Mouse (Mus musculus) myocyte (in vitro differentiated cells): ENCODE results near the gene Enam. TPM values are rescaled to one million over a fixed set of nuclear protein-coding genes. Genes with fewer than 3 reads are reported as not detected.

Experiments
- H3K27me3 ChIP-seq: one replicate; pipeline ENCODE4 v1.6.1; 2011; ENCODE audit not compliant: control insufficient read depth, insufficient read depth, insufficient read length
- H3K36me3 ChIP-seq: one replicate; pipeline ENCODE4 v1.6.1; 2011; ENCODE audit not compliant: control insufficient read depth, insufficient read depth
- H3K4me2 ChIP-seq: one replicate; pipeline ENCODE4 v1.6.1; 2011; ENCODE audit warnings: low read depth, control low read depth
- H3K4me3 ChIP-seq: one replicate; pipeline ENCODE4 v1.5.1; 2011; ENCODE audit warnings: mild to moderate bottlenecking, control low read depth, moderate library complexity
- H3K79me2 ChIP-seq: one replicate; pipeline ENCODE4 v1.6.1; 2011; ENCODE audit not compliant: control insufficient read depth, insufficient read depth
- H3ac ChIP-seq: one replicate; pipeline ENCODE4 v1.6.1; 2011; ENCODE audit not compliant: control insufficient read depth, insufficient read length
- CEBPB ChIP-seq: IDR thresholded peaks from 2 replicates; pipeline ENCODE4 v1.6.1; 2011; ENCODE audit warnings: mild to moderate bottlenecking, moderate library complexity; ENCODE audit not compliant: poor library complexity, insufficient read depth, severe bottlenecking
- E2F4 ChIP-seq: IDR thresholded peaks from one replicate; pipeline ENCODE4 v1.6.1; 2011; ENCODE audit warnings: mild to moderate bottlenecking, control low read depth, moderate library complexity; ENCODE audit not compliant: insufficient read depth
- MAX ChIP-seq: IDR thresholded peaks from one replicate; pipeline ENCODE4 v1.6.1; 2011; ENCODE audit warnings: low read depth, mild to moderate bottlenecking, control low read depth
- MYOD1 ChIP-seq, 3 experiments: IDR thresholded peaks; one replicate each; pipeline ENCODE4 v1.6.1; 2011; ENCODE audit warnings: control low read depth in 2 of 3, low read depth in 2 of 3, mild to moderate bottlenecking in 2 of 3, moderate library complexity in 1 of 3; ENCODE audit not compliant: insufficient read length in 2 of 3, control insufficient read depth in 1 of 3
- MYOG ChIP-seq, 3 experiments: IDR thresholded peaks; one replicate each; pipeline ENCODE4 v1.6.1; 2011; ENCODE audit warnings: control low read depth in 2 of 3, low read depth in 2 of 3, mild to moderate bottlenecking in 2 of 3; ENCODE audit not compliant: insufficient read length in 2 of 3, control insufficient read depth in 1 of 3, insufficient read depth in 1 of 3
- POLR2A ChIP-seq: IDR thresholded peaks from one replicate; pipeline ENCODE4 v1.6.1; 2011; ENCODE audit warnings: low read depth, mild to moderate bottlenecking, control low read depth, moderate library complexity; ENCODE audit not compliant: insufficient read length
- POLR2AphosphoS2 ChIP-seq: IDR thresholded peaks from one replicate; pipeline ENCODE4 v1.6.1; 2011; ENCODE audit warnings: low read depth, control low read depth; ENCODE audit not compliant: insufficient read length
- REST ChIP-seq: IDR thresholded peaks from one replicate; pipeline ENCODE4 v1.6.1; 2011; ENCODE audit warnings: mild to moderate bottlenecking, control low read depth, moderate library complexity; ENCODE audit not compliant: insufficient read depth, insufficient read length
- SRF ChIP-seq: IDR thresholded peaks from one replicate; pipeline ENCODE4 v1.6.1; 2011; ENCODE audit warnings: low read depth; ENCODE audit not compliant: control insufficient read depth, insufficient read length
- TCF12 ChIP-seq: IDR thresholded peaks from one replicate; pipeline ENCODE4 v1.6.1; 2011; ENCODE audit warnings: mild to moderate bottlenecking, control low read depth; ENCODE audit not compliant: poor library complexity, insufficient read depth, severe bottlenecking
- TCF3 ChIP-seq: IDR thresholded peaks from one replicate; pipeline ENCODE4 v1.6.1; 2011; ENCODE audit warnings: low read depth, control low read depth; ENCODE audit not compliant: insufficient read length
- USF1 ChIP-seq: IDR thresholded peaks from one replicate; pipeline ENCODE4 v1.6.1; 2011; ENCODE audit warnings: low read depth, mild to moderate bottlenecking, control low read depth, moderate library complexity
- polyA plus RNA-seq: library from polyadenylated mRNA; unstranded; fragments of >200 nt; fragmentation: generic; extraction: Trizol; gene quantifications from one replicate; pipeline ENCODE4 v1.2.1, GENCODE M21; 2012; ENCODE audit warnings: missing spikeins

Enam gene
- not detected for polyA plus RNA-seq

- no peaks in the 10 kb centered on the region for H3K79me2 ChIP-seq
- no peaks in the 10 kb centered on the region for H3K36me3 ChIP-seq
- no peak within 1 kb of the TSS for H3K4me2 ChIP-seq
- H3K4me3 ChIP-seq: no peak within 1 kb of the TSS
- H3K27me3 ChIP-seq: no peaks in the 10 kb centered on the region
- TF ChIP-seq TCF3 (no peak), SRF (no peak), MAX (no peak), REST (no peak), USF1 (no peak), MYOD1 (IDR thresholded peaks at IDR 0.05; ENCODE audit: control insufficient read depth in 1 of 3, insufficient read length in 2 of 3, low read depth in 2 of 3) (no peak), TCF12 (no peak), CEBPB (no peak), E2F4 (no peak), POLR2A (no peak), POLR2AphosphoS2 (no peak), MYOG (IDR thresholded peaks at IDR 0.05; ENCODE audit: control insufficient read depth in 1 of 3, insufficient read depth in 1 of 3, insufficient read length in 2 of 3, low read depth in 2 of 3) (no peak)
- no peak within 1 kb of the TSS for H3ac ChIP-seq
Measured at GRCm38 (mm10) chr5:88487675-88488074, at the start of gene Enam. TSS of gene Enam (plus strand) at chr5:88487975.

- Histone ChIP-seq H3ac (no peak within 1 kb of the TSS), H3K4me3 (no peak within 1 kb of the TSS), H3K27me3 (no peaks in the 10 kb centered on the region), H3K4me2 (no peak within 1 kb of the TSS), H3K79me2 (no peaks in the 10 kb centered on the region), H3K36me3 (no peaks in the 10 kb centered on the region)
- no peak for TF ChIP-seq CEBPB
- TF ChIP-seq MAX: no peak
- TF ChIP-seq MYOG (IDR thresholded peaks at IDR 0.05; ENCODE audit: control insufficient read depth in 1 of 3, insufficient read depth in 1 of 3, insufficient read length in 2 of 3, low read depth in 2 of 3): no peak
- no peak for TF ChIP-seq USF1
- TF ChIP-seq POLR2AphosphoS2: no peak
- no peak for TF ChIP-seq TCF3
- TF ChIP-seq REST: no peak
- TF ChIP-seq SRF: no peak
- TF ChIP-seq MYOD1 (IDR thresholded peaks at IDR 0.05; ENCODE audit: control insufficient read depth in 1 of 3, insufficient read length in 2 of 3, low read depth in 2 of 3): no peak
- no peak for TF ChIP-seq E2F4
- no peak for TF ChIP-seq POLR2A
- TF ChIP-seq TCF12: no peak
Measured at GRCm38 (mm10) chr5:88455691-88456090, 32.1 kb upstream of the Enam start, which contains the start of gene Ambn. TSS of gene Ambn (plus strand) at chr5:88455991.

GRCm38 (mm10) chr5:88467471-88467870 lies 20.3 kb upstream of the Enam start:
- no peaks in the 10 kb centered on the region for H3K79me2 ChIP-seq
- H3ac ChIP-seq: no peak overlapping the region
- no peaks in the 10 kb centered on the region for H3K36me3 ChIP-seq
- H3K27me3 ChIP-seq: no peaks in the 10 kb centered on the region
- no peak overlapping the region for H3K4me3 ChIP-seq
- no peak overlapping the region for H3K4me2 ChIP-seq
- no peak for TF ChIP-seq MYOG (IDR thresholded peaks at IDR 0.05; ENCODE audit: control insufficient read depth in 1 of 3, insufficient read depth in 1 of 3, insufficient read length in 2 of 3, low read depth in 2 of 3)
- no peak for TF ChIP-seq USF1
- TF ChIP-seq MYOD1 (IDR thresholded peaks at IDR 0.05; ENCODE audit: control insufficient read depth in 1 of 3, insufficient read length in 2 of 3, low read depth in 2 of 3): no peak
- TF ChIP-seq MAX: no peak

GRCm38 (mm10) chr5:88468807-88469704 lies 18.7 kb upstream of the Enam start:
- no peaks in the 10 kb centered on the region for H3K27me3 ChIP-seq
- no peak overlapping the region for H3K4me3 ChIP-seq
- H3K4me2 ChIP-seq: no peak overlapping the region
- H3K36me3 ChIP-seq: no peaks in the 10 kb centered on the region
- TF ChIP-seq USF1 (no peak), MYOD1 (IDR thresholded peaks at IDR 0.05; ENCODE audit: control insufficient read depth in 1 of 3, insufficient read length in 2 of 3, low read depth in 2 of 3) (no peak)
- no peaks in the 10 kb centered on the region for H3K79me2 ChIP-seq
- H3ac ChIP-seq: no peak overlapping the region

GRCm38 (mm10) chr5:88489004-88489403 lies 1.2 kb downstream of the Enam start:
- H3K4me3 ChIP-seq: no peak overlapping the region
- TF ChIP-seq MAX (no peak), TCF3 (no peak), CEBPB (no peak), TCF12 (no peak), SRF (no peak), REST (no peak), POLR2AphosphoS2 (no peak), E2F4 (no peak), USF1 (no peak), MYOD1 (IDR thresholded peaks at IDR 0.05; ENCODE audit: control insufficient read depth in 1 of 3, insufficient read length in 2 of 3, low read depth in 2 of 3) (no peak), POLR2A (no peak), MYOG (IDR thresholded peaks at IDR 0.05; ENCODE audit: control insufficient read depth in 1 of 3, insufficient read depth in 1 of 3, insufficient read length in 2 of 3, low read depth in 2 of 3) (no peak)
- H3ac ChIP-seq: no peak overlapping the region
- H3K36me3 ChIP-seq: no peaks in the 10 kb centered on the region
- no peaks in the 10 kb centered on the region for H3K79me2 ChIP-seq
- no peaks in the 10 kb centered on the region for H3K27me3 ChIP-seq
- no peak overlapping the region for H3K4me2 ChIP-seq
